Mouse (Mus musculus) thymus, postnatal 4 days (tissue): ENCODE measurements at regions not wholly inside any gene's neighbourhood (a gene's known extent, or its start where the extent isn't known, plus 50 kb on each side); places are given as distances from the start of the nearest gene placed in this dataset.

ENCODE experiments used
- DNase-seq: peaks from one replicate; pipeline ENCODE4 v3.0.0; 2021

GRCm38 (mm10) chr1:133549816-133550215, 60.3 kb downstream of the Snrpe start:
- DNase-seq: peak; percentile 75

DNA sequence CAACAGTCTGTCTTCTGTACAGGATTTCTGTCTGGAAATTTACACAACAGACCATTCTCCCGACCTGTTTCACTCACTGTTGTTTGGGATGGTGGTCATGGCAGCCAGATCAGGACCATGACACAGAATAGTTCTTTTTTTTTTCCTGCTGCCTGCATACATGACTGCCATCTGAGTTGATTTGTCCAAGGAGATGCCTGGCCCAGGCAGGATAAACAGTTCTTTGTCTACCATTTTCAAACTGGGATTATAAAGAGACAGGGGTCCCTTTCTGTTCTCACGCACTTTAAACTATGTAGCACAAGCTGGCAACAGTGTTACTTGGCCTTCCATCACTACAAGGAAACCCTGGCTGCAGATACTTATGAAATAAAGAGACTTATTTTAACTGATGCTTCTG, 61.1 kb downstream of the Snrpe start:
- no peak for DNase-seq

DNA sequence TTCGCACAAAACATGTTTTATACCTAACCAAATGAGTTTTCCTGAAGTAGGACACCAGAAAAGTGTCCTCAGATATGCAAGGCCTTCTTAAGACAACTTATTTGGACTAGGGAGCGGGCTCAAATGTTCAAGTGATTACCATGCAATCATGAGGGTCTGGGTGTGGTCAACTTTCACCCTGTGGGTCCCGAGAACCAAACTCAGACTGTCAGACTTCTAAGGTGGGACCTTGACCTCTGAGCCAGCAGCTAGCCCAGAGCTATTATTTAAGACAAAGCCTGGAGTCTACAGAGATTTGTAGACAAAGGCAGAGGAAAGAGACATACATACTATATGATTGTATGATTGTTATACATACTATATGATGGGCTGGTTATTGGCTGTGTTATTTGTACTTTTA, 62.5 kb downstream of the Snrpe start:
- DNase-seq: no peak

DNA sequence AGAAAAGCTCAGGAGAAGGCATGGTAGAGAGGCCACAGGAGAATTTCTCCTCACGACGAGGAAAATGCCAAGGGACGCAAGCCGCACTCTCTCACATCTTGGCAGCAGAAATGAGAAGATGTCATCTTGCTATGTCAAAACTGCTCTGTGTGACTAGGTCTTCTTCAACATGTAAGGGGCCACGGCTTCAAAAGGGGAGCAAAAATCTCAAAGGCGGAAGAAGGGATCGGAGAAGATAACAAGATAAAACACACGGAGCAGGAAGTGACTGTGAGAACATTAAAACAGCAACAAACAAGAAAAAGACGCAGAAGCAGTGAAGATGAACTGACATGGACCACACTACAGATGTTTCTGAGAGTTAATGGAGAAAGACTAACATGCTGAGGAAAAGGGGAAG, 65.1 kb downstream of the Snrpe start:
- peak; percentile 49 for DNase-seq

- DNase-seq: peak; percentile 56
These were observed 66.3 kb downstream of the Snrpe start for GRCm38 (mm10) chr1:133543751-133544150.

DNA sequence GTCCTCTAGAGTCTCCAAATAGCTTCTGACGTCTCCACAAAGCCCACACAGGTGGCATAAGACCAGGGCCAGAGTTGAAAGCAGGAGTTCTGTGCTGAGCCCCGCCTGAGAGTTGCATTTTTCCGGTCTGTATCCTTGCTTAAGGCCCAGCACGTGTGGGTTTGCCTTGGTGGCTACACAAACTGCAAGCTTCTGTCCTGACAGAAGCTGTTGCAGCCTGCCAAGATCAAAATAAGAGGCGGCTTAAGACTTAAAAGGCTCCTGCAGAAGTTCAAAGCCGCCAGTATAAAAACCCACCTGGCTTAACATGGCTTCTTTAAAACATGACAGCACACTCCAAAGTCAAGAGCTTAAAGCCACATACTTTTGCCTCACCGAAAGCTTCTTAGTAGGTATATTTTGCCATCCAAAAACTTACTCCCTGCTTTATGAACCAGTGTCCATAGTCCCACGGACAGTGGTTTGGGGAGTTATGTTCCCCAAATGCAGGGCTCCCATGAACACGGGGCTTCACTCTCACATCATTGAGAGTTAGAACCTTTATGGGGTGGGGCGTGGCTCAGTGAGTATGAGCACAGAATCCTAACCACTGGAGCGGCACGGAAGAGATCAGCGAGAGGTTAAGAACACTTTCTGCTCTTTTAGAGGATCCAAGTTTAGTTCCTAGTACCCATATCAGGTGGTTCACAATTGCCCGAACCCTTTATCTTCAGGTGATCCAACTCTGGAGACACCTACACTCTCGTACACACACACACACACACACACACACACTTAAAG, 67.9 kb downstream of the Snrpe start:
- peak; percentile 72 for DNase-seq

DNA sequence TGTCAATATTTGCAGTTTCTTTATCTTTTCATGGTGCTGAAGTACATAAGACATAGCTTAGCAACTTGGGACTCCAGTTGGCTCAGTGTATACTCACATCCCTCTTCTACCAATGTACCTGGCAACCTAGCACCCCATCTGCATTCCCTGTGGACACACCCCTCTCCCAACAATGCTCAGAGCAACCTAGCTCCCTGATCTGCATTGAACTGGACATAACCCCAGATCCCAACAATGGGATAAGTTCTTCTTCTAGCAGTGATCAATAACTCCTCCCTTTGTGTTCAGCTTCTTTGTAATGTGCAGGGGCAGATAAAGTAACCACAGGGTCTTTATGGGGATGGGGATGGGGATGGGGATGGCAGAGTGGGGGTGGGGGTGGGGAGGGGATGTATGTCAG, 79.4 kb downstream of the Snrpe start:
- no peak for DNase-seq

- DNase-seq: no peak
These were observed 80.3 kb downstream of the Snrpe start for GRCm38 (mm10) chr1:133529817-133530216.

DNA sequence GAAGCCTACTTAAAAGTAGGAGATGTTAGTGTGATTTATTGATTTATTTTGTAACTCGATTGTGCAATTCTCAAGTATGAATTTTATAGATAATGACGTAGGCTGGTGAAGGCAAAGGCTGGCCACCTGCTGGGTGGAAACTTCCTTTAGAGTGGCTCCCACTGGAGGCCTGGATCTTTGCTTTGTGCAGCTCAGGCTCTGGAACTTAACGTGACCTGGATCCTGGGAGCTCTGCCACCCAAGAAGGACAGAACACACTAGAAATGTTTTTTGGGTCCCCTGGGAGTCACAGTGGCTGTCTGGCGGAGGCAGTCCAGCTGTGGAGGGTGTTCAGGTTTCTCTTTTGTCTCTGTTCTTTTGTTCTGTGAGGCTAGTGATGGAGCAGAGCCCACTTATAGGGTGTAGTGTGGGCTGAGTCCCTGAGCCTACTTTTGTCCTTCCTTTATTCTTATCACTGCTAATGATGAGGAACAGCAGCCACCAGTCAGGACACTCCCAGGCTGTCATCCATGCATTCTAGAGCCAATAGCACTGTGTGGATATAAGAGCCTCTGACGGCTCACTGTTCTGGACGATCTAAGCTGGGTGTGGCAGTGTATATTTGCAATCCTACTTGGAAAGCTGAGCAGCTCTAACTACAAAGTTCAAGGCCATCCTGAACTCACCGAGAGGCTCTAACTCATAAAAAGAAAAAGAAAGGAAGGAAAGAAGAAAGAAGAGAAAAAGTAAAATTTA, 82.3 kb downstream of the Snrpe start:
- DNase-seq: no peak

DNA sequence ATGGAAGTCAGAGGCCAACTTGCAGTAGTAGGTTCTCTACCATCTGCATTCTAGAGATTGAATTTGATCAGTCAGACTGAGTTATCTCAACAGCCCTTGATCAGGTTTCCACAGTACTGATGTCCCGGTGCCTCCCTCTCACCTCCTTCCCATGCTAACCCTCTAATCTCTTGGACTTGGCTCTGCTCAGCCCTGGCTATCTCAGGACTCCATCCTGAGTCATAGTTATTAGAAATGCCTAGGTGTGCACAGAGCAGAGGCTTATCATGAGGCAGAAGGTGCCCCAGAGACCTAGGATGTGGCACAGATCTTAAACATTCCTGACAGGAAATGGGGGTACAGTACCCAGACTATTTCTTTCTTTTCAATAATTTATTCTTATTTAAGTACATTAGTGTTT, 87.3 kb downstream of the Snrpe start:
- no peak for DNase-seq

DNA sequence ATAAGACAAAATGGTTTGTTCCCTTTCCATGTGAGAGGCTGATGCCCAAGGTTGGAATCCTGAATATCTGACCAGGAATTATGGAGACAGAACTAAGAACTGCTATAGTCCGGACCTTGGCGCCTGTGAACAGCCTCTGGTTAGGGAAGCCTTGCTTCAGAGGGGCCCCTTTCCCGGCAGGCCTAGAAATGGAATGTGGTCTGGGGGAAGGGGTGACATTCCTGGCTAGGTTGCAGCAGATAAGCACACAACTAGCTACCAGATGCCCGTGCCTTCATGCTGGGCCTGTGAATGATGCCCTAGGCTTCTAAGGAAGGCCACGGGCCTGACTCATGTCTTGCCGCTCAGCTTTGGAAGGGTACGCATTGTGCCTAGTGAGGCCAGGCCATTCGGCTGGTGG, 89.4 kb downstream of the Snrpe start:
- no peak for DNase-seq

GRCm38 (mm10) chr1:133517020-133517419, 92.8 kb upstream of the Sox13 start:
- no peak for DNase-seq

DNA sequence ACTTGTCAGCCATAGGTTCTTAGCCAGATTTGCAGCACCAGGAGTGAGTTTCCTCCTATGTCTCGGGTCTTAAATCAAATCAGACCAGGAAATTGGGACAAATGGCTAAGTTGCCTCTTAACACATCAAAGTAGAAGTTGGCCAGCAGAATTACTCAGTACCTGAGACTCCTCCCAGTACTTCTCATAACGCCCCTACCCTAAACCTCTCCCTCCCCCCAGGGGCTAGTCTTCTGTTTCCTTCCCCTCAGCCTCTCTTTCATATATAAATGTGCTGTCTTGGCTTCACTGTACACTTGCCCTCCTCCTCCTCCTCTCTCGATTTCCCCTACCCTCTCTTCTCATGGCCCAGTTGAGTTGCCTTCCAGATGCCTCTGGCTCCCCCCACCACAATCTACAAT, 79.9 kb upstream of the Sox13 start:
- no peak for DNase-seq

- no peak for DNase-seq
These were observed 79.2 kb upstream of the Sox13 start for GRCm38 (mm10) chr1:133503336-133503735.

DNA sequence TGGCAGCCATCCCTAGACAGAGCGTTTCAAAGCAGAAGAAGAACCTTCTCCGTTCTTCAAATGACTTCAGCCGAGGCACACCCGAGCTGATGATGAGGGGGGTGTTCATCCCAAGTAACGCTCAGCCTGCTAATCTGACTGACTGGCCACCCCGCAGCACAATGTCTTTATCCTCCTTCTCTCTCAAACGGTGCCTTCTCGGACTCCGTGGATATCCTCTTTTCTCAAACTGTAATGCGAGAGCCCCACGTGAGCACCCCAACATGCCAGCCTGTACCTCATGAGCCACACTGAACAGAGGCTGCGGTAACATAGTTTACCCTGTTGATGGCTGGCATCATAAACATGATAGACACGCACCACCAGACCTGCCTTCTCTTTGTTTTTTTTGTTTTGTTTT, 76.8 kb upstream of the Sox13 start:
- no peak for DNase-seq

- DNase-seq: peak; percentile 66
These were observed 69.0 kb upstream of the Sox13 start for GRCm38 (mm10) chr1:133492986-133493741.

DNA sequence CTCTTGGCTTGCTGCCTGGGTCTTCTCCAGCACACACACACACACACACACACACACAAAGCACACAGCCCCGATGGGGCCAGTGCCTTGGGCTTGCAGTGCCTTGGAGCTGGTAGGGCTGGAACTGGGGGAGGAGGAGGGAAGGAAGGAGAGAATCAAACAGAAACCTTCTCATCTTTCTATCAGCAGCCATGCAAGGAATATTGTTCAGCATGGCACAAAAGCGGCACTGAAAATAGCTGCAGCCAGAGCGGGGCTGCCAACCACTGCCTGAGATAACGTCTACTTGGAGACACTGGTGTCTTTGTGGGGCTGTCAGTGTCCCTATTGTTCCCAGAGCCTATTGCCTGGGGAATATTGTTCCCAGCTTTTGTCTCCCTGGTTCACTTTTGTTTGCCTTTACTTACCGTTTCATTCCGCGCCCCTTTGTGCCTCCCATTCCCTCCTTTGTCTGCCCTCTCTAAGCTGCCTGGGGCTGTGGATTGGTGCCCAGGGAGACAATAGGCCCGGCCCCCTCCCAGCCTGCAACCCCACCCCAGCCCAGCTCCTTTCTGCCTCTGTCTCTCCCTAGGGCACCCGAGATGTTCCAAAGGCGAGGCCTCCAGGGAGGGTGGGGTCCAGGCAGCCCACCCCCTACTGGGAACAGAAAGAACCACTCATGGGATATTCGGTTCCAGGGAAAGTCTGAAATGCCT, 68.3 kb upstream of the Sox13 start:
- peak; percentile 61 for DNase-seq

GRCm38 (mm10) chr1:133491857-133492290, 67.7 kb upstream of the Sox13 start:
- peak; percentile 40 for DNase-seq

GRCm38 (mm10) chr1:133487171-133487901, 63.2 kb upstream of the Sox13 start:
- DNase-seq: no peak

DNA sequence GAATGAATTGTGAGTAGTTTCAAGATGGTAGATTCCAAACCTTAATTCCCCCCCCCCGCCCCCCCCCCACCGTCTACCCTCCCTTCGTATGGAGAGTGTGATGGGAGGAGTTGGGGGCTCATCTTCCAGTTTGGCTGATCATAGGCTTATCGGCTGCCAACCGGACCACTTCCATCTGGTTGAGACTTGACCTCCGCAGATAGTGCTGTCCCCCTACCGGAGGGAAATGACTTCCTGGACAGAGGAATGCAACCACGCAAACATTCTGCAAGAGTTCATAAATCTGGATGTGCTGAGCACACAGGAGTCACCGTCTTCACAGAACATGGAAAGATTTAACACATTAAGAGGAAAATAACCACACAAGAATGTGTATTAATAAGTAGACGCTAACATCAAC, 62.2 kb upstream of the Sox13 start:
- DNase-seq: no peak

DNA sequence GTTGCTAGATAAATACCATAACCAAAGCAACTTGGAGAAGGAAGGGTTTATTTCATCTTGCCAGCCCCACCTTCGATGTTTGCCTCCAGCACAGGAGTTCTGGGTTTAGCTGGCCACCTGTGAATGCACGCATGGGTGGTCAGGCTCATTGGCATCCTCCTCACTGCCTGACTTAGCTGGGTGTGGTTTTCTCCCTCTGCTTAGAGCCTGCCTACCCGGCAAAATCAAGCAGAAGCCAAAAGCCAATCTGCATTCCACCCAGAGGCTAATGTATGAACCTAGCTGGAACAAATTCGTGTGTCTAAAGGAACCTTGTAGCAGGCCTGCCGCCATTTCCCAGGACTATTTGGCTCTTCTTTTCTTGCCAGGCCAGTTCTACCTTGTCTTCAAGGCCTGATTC, 58.7 kb upstream of the Sox13 start:
- no peak for DNase-seq

GRCm38 (mm10) chr1:133474546-133474945, 50.4 kb upstream of the Sox13 start:
- no peak for DNase-seq
